Mouse (Mus musculus): Measurements from ENCODE around the gene Btbd11.

DNA sequence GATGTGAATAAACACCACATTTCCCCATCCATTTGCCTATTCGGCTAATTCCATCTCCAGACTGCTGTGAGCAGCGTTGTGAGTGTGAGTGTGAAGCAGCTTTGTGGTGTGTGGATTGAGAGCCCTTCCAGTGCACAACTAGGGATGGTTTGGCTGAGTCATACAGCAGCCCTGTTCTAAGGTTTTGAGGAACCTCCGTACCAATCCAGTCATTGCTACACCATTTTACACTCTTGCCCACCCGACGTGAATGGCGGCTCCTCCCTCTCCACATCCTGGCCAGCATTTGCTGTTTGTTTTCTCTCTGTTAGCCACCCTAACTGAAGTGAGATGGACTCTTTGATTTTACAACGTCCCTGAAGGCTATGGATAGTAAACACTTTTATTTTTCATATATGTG is 186.0 kb downstream of the Btbd11 start:
- TF ChIP-seq POLR2A (IDR thresholded peaks at IDR 0.05; ENCODE audit: extremely low read depth, insufficient read depth, low read length) (no peak), CTCF (IDR thresholded peaks at IDR 0.05; ENCODE audit: extremely low read depth, insufficient read depth, low read length) (no peak)

Measured in cortical plate, adult 2 months (tissue).